Mouse (Mus musculus) forebrain, embryonic 11.5 days (tissue): ENCODE measurements around the gene Rin2. TPM values are rescaled to one million over a fixed set of nuclear protein-coding genes. Genes with fewer than 3 reads are reported as not detected.

Experiments
- ATAC-seq: fragments of 200-750 bp; cut with Nextera tagmentation; replicated peaks from 2 replicates; pipeline ENCODE4 v1.8.0; 2017; ENCODE audit warnings: moderate TSS enrichment; ENCODE audit not compliant: low FRiP score
- DNase-seq: peaks from one replicate; pipeline ENCODE4 v3.0.0-alpha.2; 2017; ENCODE audit warnings: low spot score
- H3K27ac ChIP-seq: fragments of 300-500 bp; sonication (generic); 2 replicates; pipeline ENCODE4 v1.5.1; 2014; ENCODE audit warnings: low read depth, low read length
- H3K27me3 ChIP-seq: fragments of 300-500 bp; sonication (generic); 2 replicates; pipeline ENCODE4 v1.6.1; 2014; ENCODE audit warnings: mild to moderate bottlenecking, low read length, mixed read lengths; ENCODE audit not compliant: control insufficient read depth, insufficient read depth
- H3K36me3 ChIP-seq: fragments of 300-500 bp; sonication (generic); 2 replicates; pipeline ENCODE4 v1.6.1; 2014; ENCODE audit warnings: mild to moderate bottlenecking, low read length, moderate library complexity, mixed read lengths; ENCODE audit not compliant: control insufficient read depth, insufficient read depth
- H3K4me1 ChIP-seq: fragments of 300-500 bp; sonication (generic); replicated peaks from 2 replicates; pipeline ENCODE4 v1.6.1; 2014; ENCODE audit warnings: low read length, mixed read lengths; ENCODE audit not compliant: control insufficient read depth, insufficient read depth
- H3K4me2 ChIP-seq: fragments of 300-500 bp; sonication (generic); 2 replicates; pipeline ENCODE4 v1.6.1; 2014; ENCODE audit warnings: low read depth, mild to moderate bottlenecking, low read length, moderate library complexity, mixed read lengths; ENCODE audit not compliant: severe bottlenecking
- H3K4me3 ChIP-seq: fragments of 300-500 bp; sonication (generic); 2 replicates; pipeline ENCODE4 v1.5.1; 2014; ENCODE audit warnings: low read depth, low read length
- H3K9ac ChIP-seq: fragments of 300-500 bp; sonication (generic); 2 replicates; pipeline ENCODE4 v1.6.1; 2014; ENCODE audit warnings: low read length
- H3K9me3 ChIP-seq: fragments of 300-500 bp; sonication (generic); 2 replicates; pipeline ENCODE4 v1.6.1; 2016; ENCODE audit warnings: low read length, mixed read lengths; ENCODE audit not compliant: control insufficient read depth
- WGBS: fragments of 180-500 bp; shearing (Covaris S2); extraction: QIAGEN DNeasy Blood & Tissue Kit; methylation state at CpG from one replicate; pipeline ENCODE4 v1.1.7; 2014; 5-methylcytosine and 5-hydroxymethylcytosine counted together
- polyA plus RNA-seq: library from polyadenylated mRNA; unstranded; fragments of >200 nt; fragmentation: Nextera tagmentation; extraction: Ambion mirVana; gene quantifications from 2 replicates; pipeline ENCODE4 v1.2.1, GENCODE M21; 2014

Rin2 gene
- polyA plus RNA-seq, 1 experiment from 2014 or later, result 12.4 TPM

GRCm38 (mm10) chr2:145812818-145813217 lies 137.8 kb downstream of the Rin2 start:
- DNase-seq (no peak), ATAC-seq (no peak)
- H3K9ac ChIP-seq, result no peak overlapping the region
- 87% methylated on average over 1 of the region's 1 CpGs for WGBS
- no peaks in the 10 kb centered on the region for H3K36me3 ChIP-seq
- H3K9me3 ChIP-seq, result peaks cover 10% of the 10 kb centered on the region; the same call in 1 of the 2 replicates
- H3K4me2 ChIP-seq, result no peak overlapping the region
- no peak overlapping the region for H3K27ac ChIP-seq
- H3K27me3 ChIP-seq, result no peaks in the 10 kb centered on the region
- H3K4me1 ChIP-seq, result no peaks in the 10 kb centered on the region
- no peak overlapping the region for H3K4me3 ChIP-seq

- Histone ChIP-seq H3K4me2 (no peak overlapping the region), H3K4me1 (no peaks in the 10 kb centered on the region), H3K36me3 (no peaks in the 10 kb centered on the region), H3K9me3 (peaks cover 10% of the 10 kb centered on the region; the same call in 1 of the 2 replicates), H3K27ac (no peak overlapping the region), H3K9ac (no peak overlapping the region), H3K27me3 (no peaks in the 10 kb centered on the region), H3K4me3 (no peak overlapping the region)
- no peak for DNase-seq
- 87% methylated on average over 5 of the region's 5 CpGs for WGBS
- no peak for ATAC-seq
Observed at GRCm38 (mm10) chr2:145817195-145817594, 142.2 kb downstream of the Rin2 start.

DNA sequence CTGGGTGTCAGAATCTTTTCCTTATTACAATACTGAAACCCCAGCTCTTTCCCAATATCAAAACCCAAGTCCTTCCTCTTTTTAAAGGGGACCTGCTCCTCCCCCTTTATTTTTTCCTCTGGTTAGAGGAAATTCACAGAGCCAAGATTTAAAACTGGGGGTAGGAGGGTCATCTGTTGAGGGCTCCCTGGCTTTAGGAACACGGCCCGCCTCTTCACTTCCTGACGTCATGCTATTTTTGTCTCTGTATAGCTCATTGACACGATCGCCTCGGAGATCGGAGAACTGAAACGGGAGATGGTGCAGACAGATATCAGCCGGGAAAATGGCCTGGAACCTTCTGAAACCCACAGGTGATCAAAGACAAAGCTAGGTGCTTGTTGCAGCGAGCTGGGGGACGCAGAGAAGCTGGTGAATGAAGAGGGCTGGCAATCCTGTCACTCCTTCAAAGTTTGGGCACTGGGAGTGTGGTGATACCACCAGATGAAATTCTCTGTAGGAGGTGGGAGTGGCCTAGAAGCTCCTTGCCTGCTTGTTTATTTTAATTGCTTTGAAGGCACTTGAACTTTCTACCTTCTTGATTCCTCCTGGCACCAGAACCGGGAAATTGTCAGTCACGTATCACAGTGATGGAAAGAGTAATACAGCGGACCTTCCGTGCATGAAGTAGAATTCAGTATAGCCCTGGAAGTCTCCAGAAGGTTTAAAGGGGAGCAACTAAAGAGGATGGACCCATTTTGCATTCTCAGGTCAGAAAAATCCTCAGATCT lies 147.2 kb downstream of the Rin2 start:
- Histone ChIP-seq H3K4me3 (no peak overlapping the region), H3K27ac (no peak overlapping the region), H3K4me2 (no peak overlapping the region), H3K27me3 (no peaks in the 10 kb centered on the region), H3K36me3 (no peaks in the 10 kb centered on the region), H3K9ac (no peak overlapping the region), H3K9me3 (no peaks in the 10 kb centered on the region; the same call in 1 of the 2 replicates), H3K4me1 (no peaks in the 10 kb centered on the region)
- no peak for DNase-seq
- 91% methylated on average over 15 of the region's 15 CpGs for whole genome bisulfite sequencing
- no peak for ATAC-seq

DNA sequence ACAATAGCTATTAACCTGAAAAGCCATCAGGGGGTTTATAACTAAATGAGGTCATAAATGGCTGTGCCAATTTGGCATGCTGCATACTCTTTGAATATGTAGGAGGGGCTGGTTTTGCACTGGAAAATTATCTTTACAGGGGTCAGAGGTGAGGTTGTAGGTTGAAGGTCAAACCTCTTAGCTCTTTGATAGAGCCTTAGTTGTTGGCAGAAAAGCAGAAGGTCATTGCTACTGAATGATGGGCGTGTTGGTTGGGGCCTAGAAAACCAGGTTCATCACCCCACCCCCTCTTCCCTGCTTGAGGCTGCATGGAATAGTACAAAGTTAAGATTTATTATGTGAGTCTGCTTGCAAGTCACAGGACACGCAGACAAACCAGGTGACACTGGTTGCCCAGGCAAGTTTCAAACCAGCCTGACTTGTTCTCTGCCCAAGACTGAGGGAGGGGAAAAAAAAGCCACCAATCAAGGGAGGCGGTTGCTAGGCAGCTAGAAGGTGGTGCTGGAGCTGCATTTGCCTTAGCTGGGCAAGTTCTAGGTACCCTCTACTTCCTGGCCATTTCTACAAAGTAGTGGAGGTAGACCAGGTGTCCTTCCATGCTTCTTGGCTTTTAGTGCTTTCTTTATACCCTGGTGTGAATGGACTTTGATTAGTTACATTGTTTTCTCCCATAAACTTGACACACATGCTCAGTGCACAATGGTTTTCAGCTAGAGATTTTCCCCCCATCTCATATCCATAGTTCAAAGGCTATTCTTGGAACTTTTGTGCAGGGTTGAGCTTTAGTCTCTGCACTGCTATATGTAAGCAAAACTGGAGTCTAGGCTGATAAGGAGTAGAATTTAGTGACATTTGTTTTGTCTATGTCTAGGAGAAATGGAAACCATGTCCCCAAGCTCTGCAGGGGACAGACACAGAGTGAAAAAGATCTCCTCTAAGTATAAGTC lies 148.0 kb downstream of the Rin2 start:
- Histone ChIP-seq H3K27ac (no peak overlapping the region), H3K4me1 (no peaks in the 10 kb centered on the region), H3K36me3 (no peaks in the 10 kb centered on the region), H3K4me2 (no peak overlapping the region), H3K9ac (no peak overlapping the region), H3K4me3 (no peak overlapping the region), H3K9me3 (no peaks in the 10 kb centered on the region), H3K27me3 (no peaks in the 10 kb centered on the region)
- ATAC-seq, result no peak
- 85% methylated on average over 3 of the region's 3 CpGs for WGBS
- DNase-seq, result no peak

- no peak overlapping the region for H3K27ac ChIP-seq
- WGBS, result 93% methylated on average over 3 of the region's 3 CpGs
- no peaks in the 10 kb centered on the region for H3K36me3 ChIP-seq
- H3K27me3 ChIP-seq, result no peaks in the 10 kb centered on the region
- H3K4me2 ChIP-seq, result no peak overlapping the region
- no peak for ATAC-seq
- no peaks in the 10 kb centered on the region for H3K9me3 ChIP-seq
- no peak for DNase-seq
- no peaks in the 10 kb centered on the region for H3K4me1 ChIP-seq
- no peak overlapping the region for H3K4me3 ChIP-seq
- no peak overlapping the region for H3K9ac ChIP-seq
Observed at GRCm38 (mm10) chr2:145824749-145825148, 149.7 kb downstream of the Rin2 start.

DNA sequence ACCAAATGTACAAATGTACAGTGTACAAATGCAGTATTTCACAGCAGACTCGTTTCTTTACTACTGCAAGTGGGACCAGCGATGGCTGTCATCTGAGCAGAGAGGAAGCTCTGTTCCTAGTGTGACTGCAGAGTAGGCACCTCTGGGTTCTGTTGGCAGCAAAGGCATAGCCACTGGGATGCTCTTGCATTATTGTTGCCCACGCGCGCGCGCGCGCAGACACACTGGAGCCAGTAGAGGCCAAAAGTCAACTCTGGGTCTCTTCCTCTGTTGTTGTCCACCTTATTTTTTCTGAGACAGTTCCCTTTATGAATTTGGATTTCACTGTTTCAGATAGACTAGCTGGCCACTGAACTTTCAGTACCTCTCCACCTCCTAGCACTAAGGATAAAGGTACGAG lies 150.2 kb downstream of the Rin2 start:
- Histone ChIP-seq H3K36me3 (no peaks in the 10 kb centered on the region), H3K27me3 (no peaks in the 10 kb centered on the region), H3K4me1 (no peaks in the 10 kb centered on the region), H3K4me2 (no peak overlapping the region), H3K9ac (no peak overlapping the region), H3K9me3 (no peaks in the 10 kb centered on the region), H3K4me3 (no peak overlapping the region), H3K27ac (no peak overlapping the region)
- 95% methylated on average over 10 of the region's 10 CpGs for WGBS
- ATAC-seq (no peak), DNase-seq (no peak)

GRCm38 (mm10) chr2:145827930-145828329 lies 152.9 kb downstream of the Rin2 start:
- no peaks in the 10 kb centered on the region; the same call in 1 of the 2 replicates for H3K4me1 ChIP-seq
- no peaks in the 10 kb centered on the region for H3K27me3 ChIP-seq
- H3K9ac ChIP-seq, result no peak overlapping the region
- H3K4me3 ChIP-seq, result no peak overlapping the region
- 95% methylated on average over 2 of the region's 2 CpGs for WGBS
- no peak overlapping the region for H3K27ac ChIP-seq
- no peak for ATAC-seq
- H3K9me3 ChIP-seq, result no peaks in the 10 kb centered on the region
- DNase-seq, result no peak
- no peak overlapping the region for H3K4me2 ChIP-seq
- H3K36me3 ChIP-seq, result no peaks in the 10 kb centered on the region

GRCm38 (mm10) chr2:145828603-145829002 lies 153.6 kb downstream of the Rin2 start:
- peaks cover 2% of the 10 kb centered on the region; the same call in 1 of the 2 replicates for H3K4me1 ChIP-seq
- H3K36me3 ChIP-seq, result no peaks in the 10 kb centered on the region
- H3K4me2 ChIP-seq, result no peak overlapping the region
- ATAC-seq (no peak), DNase-seq (no peak)
- no peaks in the 10 kb centered on the region for H3K27me3 ChIP-seq
- H3K9me3 ChIP-seq, result no peaks in the 10 kb centered on the region
- no peak overlapping the region for H3K27ac ChIP-seq
- no peak overlapping the region for H3K9ac ChIP-seq
- no peak overlapping the region for H3K4me3 ChIP-seq
- 93% methylated on average over 3 of the region's 3 CpGs for WGBS
